Mouse (Mus musculus) mesoderm, embryonic 11.5 days (tissue): ENCODE results near the gene Fkbpl.
A peak's percentile ranks its signal among the peaks of the same experiment; 100 is the strongest.

ENCODE experiments used
- DNase-seq: peaks from one replicate; pipeline ENCODE4 v3.0.0-alpha.2; 2012; ENCODE audit warnings: low read depth, low spot score

Gene Fkbpl

GRCm38 (mm10) chr17:34627093-34627942 lies 17.2 kb upstream of the Fkbpl start:
- peak; percentile 94 for DNase-seq

GRCm38 (mm10) chr17:34627943-34628643 lies 16.5 kb upstream of the Fkbpl start, which contains the start of gene Ppt2:
Gene Ppt2, minus strand, starts transcription at chr17:34628510.
- no peak for DNase-seq

- DNase-seq: no peak
Measured at GRCm38 (mm10) chr17:34628644-34628967, 16.0 kb upstream of the Fkbpl start.

- DNase-seq: no peak
Measured at GRCm38 (mm10) chr17:34629221-34629751, 15.3 kb upstream of the Fkbpl start, which contains the start of gene Prrt1. Gene Prrt1, plus strand, starts transcription at chr17:34629533.

GRCm38 (mm10) chr17:34629796-34630603 lies 14.6 kb upstream of the Fkbpl start:
- no peak for DNase-seq

- DNase-seq: no peak
Measured at GRCm38 (mm10) chr17:34630761-34631301, 13.7 kb upstream of the Fkbpl start.

- DNase-seq: no peak
Measured at GRCm38 (mm10) chr17:34631647-34632046, 12.9 kb upstream of the Fkbpl start.

GRCm38 (mm10) chr17:34632261-34632691 lies 12.3 kb upstream of the Fkbpl start:
- no peak for DNase-seq

GRCm38 (mm10) chr17:34635671-34636070 lies 8.9 kb upstream of the Fkbpl start:
- DNase-seq: no peak

GRCm38 (mm10) chr17:34637459-34637858 lies 7.1 kb upstream of the Fkbpl start:
- no peak for DNase-seq

- DNase-seq: no peak
Measured at GRCm38 (mm10) chr17:34639461-34640255, 4.9 kb upstream of the Fkbpl start.

GRCm38 (mm10) chr17:34640778-34641601 lies 3.6 kb upstream of the Fkbpl start:
- peak; percentile 61 for DNase-seq

GRCm38 (mm10) chr17:34641945-34642344 lies 2.6 kb upstream of the Fkbpl start:
- DNase-seq: no peak

- DNase-seq: no peak
Measured at GRCm38 (mm10) chr17:34643379-34643778, 1.2 kb upstream of the Fkbpl start.

GRCm38 (mm10) chr17:34643944-34644343 lies 620 bp upstream of the Fkbpl start:
- no peak for DNase-seq

- DNase-seq: no peak
Measured at GRCm38 (mm10) chr17:34645256-34645829, 779 bp downstream of the Fkbpl start.

- no peak for DNase-seq
Measured at GRCm38 (mm10) chr17:34645831-34646511, 1.4 kb downstream of the Fkbpl start.

- peak; percentile 97 for DNase-seq
Measured at GRCm38 (mm10) chr17:34646906-34647787, 2.6 kb downstream of the Fkbpl start, which contains the start of gene Atf6b. Gene Atf6b, plus strand, starts transcription at chr17:34647146.
